Mouse (Mus musculus) cerebellum, adult 2 months (tissue): Measurements from ENCODE around the gene Mylk3. TPM values are rescaled to one million over a fixed set of nuclear protein-coding genes. Genes with fewer than 3 reads are reported as not detected.

Source experiments
- DNase-seq, 2 experiments: peaks; one replicate each; pipeline ENCODE4 v3.0.0; 2021
- H3K27ac ChIP-seq: fragments of 200-500 bp; 2 replicates; pipeline ENCODE4 v1.5.1; 2012; ENCODE audit warnings: low read length, control low read depth, inconsistent platforms; ENCODE audit not compliant: insufficient read depth
- H3K27me3 ChIP-seq: fragments of 200-500 bp; 2 replicates; pipeline ENCODE4 v1.6.1; 2012; ENCODE audit warnings: inconsistent platforms, mild to moderate bottlenecking, low read length, moderate library complexity; ENCODE audit not compliant: control insufficient read depth, insufficient read depth
- H3K4me1 ChIP-seq: fragments of 200-500 bp; 2 replicates; pipeline ENCODE4 v1.6.1; 2011; ENCODE audit warnings: low read length; ENCODE audit not compliant: control insufficient read depth, insufficient read depth
- H3K4me3 ChIP-seq: fragments of 200-500 bp; replicated peaks from 2 replicates; pipeline ENCODE3; 2011; ENCODE audit warnings: mild to moderate bottlenecking, low read depth, low read length, control low read depth; ENCODE audit not compliant: insufficient read depth
- CTCF ChIP-seq: fragments of 200-500 bp; IDR thresholded peaks from 2 replicates; pipeline ENCODE4 v1.5.1; 2011; ENCODE audit warnings: low read depth, mild to moderate bottlenecking, control low read depth, low read length, moderate library complexity, borderline replicate concordance; ENCODE audit not compliant: insufficient read depth
- POLR2A ChIP-seq: fragments of 200-500 bp; IDR thresholded peaks from 2 replicates; pipeline ENCODE4 v1.6.1; 2011; ENCODE audit warnings: low read length, control low read depth, borderline replicate concordance; ENCODE audit not compliant: insufficient read depth
- WGBS: fragments of 180-500 bp; shearing (Covaris S2); methylation state at CpG from one replicate; pipeline ENCODE4 v1.1.7; 2018; 5-methylcytosine and 5-hydroxymethylcytosine counted together
- polyA plus RNA-seq: library from polyadenylated mRNA; depleted of rRNA; stranded (reverse); fragments of >200 nt; gene quantifications from 2 replicates; pipeline ENCODE4 v1.2.3, GENCODE M21; 2012

The Mylk3 gene
- polyA plus RNA-seq, 1 experiment: 0.08 TPM

GRCm38 (mm10) chr8:85427026-85427425, 40.9 kb upstream of the Mylk3 start:
- no peak for TF ChIP-seq CTCF
- TF ChIP-seq POLR2A: no peak
- Histone ChIP-seq H3K4me3 (no peak overlapping the region), H3K27ac (no peak overlapping the region), H3K4me1 (no peaks in the 10 kb centered on the region), H3K27me3 (no peaks in the 10 kb centered on the region)
- 86% methylated on average over 4 of the region's 4 CpGs for WGBS
- DNase-seq: no peak

GRCm38 (mm10) chr8:85421329-85421728, 35.2 kb upstream of the Mylk3 start:
- H3K4me1 ChIP-seq: no peaks in the 10 kb centered on the region; the same call in 1 of the 2 replicates
- DNase-seq: no peak

GRCm38 (mm10) chr8:85408526-85408925, 22.4 kb upstream of the Mylk3 start:
- 85% methylated on average over 3 of the region's 3 CpGs for WGBS
- no peak for TF ChIP-seq POLR2A
- no peak for TF ChIP-seq CTCF
- no peak for DNase-seq
- H3K27ac ChIP-seq: no peak overlapping the region
- H3K4me3 ChIP-seq: no peak overlapping the region
- H3K4me1 ChIP-seq: no peaks in the 10 kb centered on the region
- H3K27me3 ChIP-seq: no peaks in the 10 kb centered on the region

More at GRCm38 (mm10) chr8:85421329-85421728, 35.2 kb upstream of the Mylk3 start:
- H3K27ac ChIP-seq: no peak overlapping the region
- WGBS: 97% methylated on average over 1 of the region's 1 CpGs
- no peak overlapping the region for H3K4me3 ChIP-seq
- H3K27me3 ChIP-seq: no peaks in the 10 kb centered on the region
- TF ChIP-seq CTCF: no peak
- TF ChIP-seq POLR2A: no peak

GRCm38 (mm10) chr8:85408053-85408505, 21.9 kb upstream of the Mylk3 start:
- Histone ChIP-seq H3K4me3 (no peak overlapping the region), H3K27ac (no peak overlapping the region), H3K4me1 (no peaks in the 10 kb centered on the region), H3K27me3 (no peaks in the 10 kb centered on the region)
- no peak for TF ChIP-seq POLR2A
- peak; percentile 13; the same call in 1 of the 2 replicates for TF ChIP-seq CTCF
- WGBS: 66% methylated on average over 7 of the region's 7 CpGs
- DNase-seq: no peak

- no peak for TF ChIP-seq POLR2A
- no peak for TF ChIP-seq CTCF
- whole genome bisulfite sequencing: 51% methylated on average over 10 of the region's 10 CpGs
- H3K27me3 ChIP-seq: no peaks in the 10 kb centered on the region
- no peak overlapping the region for H3K27ac ChIP-seq
- H3K4me1 ChIP-seq: no peaks in the 10 kb centered on the region
- no peak overlapping the region for H3K4me3 ChIP-seq
- DNase-seq: no peak
Measured at GRCm38 (mm10) chr8:85405961-85406360, 19.8 kb upstream of the Mylk3 start.

- Histone ChIP-seq H3K27me3 (no peaks in the 10 kb centered on the region), H3K4me1 (no peaks in the 10 kb centered on the region), H3K27ac (no peak overlapping the region), H3K4me3 (no peak overlapping the region)
- DNase-seq: no peak
- no peak for TF ChIP-seq CTCF
- TF ChIP-seq POLR2A: no peak
- WGBS: 48% methylated on average over 3 of the region's 3 CpGs
Measured at GRCm38 (mm10) chr8:85405418-85405817, 19.3 kb upstream of the Mylk3 start.

- 96% methylated on average over 4 of the region's 4 CpGs for WGBS
- TF ChIP-seq POLR2A (no peak), CTCF (no peak)
- DNase-seq: no peak
- Histone ChIP-seq H3K4me1 (no peaks in the 10 kb centered on the region), H3K27me3 (no peaks in the 10 kb centered on the region), H3K4me3 (no peak overlapping the region), H3K27ac (no peak overlapping the region)
Measured at GRCm38 (mm10) chr8:85398548-85398947, 12.4 kb upstream of the Mylk3 start.

GRCm38 (mm10) chr8:85397508-85397907, 11.4 kb upstream of the Mylk3 start:
- Histone ChIP-seq H3K27me3 (no peaks in the 10 kb centered on the region), H3K4me1 (no peaks in the 10 kb centered on the region), H3K27ac (no peak overlapping the region), H3K4me3 (no peak overlapping the region)
- TF ChIP-seq CTCF (peak; percentile 47; the same call in 1 of the 2 replicates), POLR2A (no peak)
- 44% methylated on average over 5 of the region's 5 CpGs for WGBS
- DNase-seq: peak in 1 of 2 experiments; percentile 13
